Mouse (Mus musculus): Measurements from ENCODE around the gene Hpcal1. TPM values are rescaled to one million over a fixed set of nuclear protein-coding genes. Genes with fewer than 3 reads are reported as not detected.
A peak's percentile ranks its signal among the peaks of the same experiment; 100 is the strongest.

The Hpcal1 gene
- polyA plus RNA-seq, 1 experiment from 2014 or later: 20.7 TPM

- Histone ChIP-seq H3K4me1 (replicated peaks) (peaks cover 18% of the 10 kb centered on the region), H3K4me3 (peak overlapping the region; percentile 89), H3K27ac (peak overlapping the region; percentile 70), H3K4me2 (peak overlapping the region; percentile 98), H3K36me3 (no peaks in the 10 kb centered on the region), H3K9ac (peak overlapping the region; percentile 72; the same call in 1 of the 2 replicates), H3K9me3 (replicated peaks) (no peaks in the 10 kb centered on the region), H3K27me3 (0 out of 2 replicates have a peak, but pooled peaks cover 7% of the 10 kb centered on the region)
- ATAC-seq (replicated peaks; ENCODE audit: insufficient number of reproducible peaks, insufficient read depth, low FRiP score, low read depth): peak; percentile 76
- WGBS: 14% methylated on average over 20 of the region's 20 CpGs
Observed at GRCm38 (mm10) chr12:17689931-17690563, 609 bp upstream of the Hpcal1 start.

- Histone ChIP-seq H3K36me3 (no peaks in the 10 kb centered on the region), H3K27ac (peak overlapping the region; percentile 25; the same call in 1 of the 2 replicates), H3K4me2 (peak overlapping the region; percentile 98), H3K9me3 (replicated peaks) (no peaks in the 10 kb centered on the region), H3K9ac (peak overlapping the region; percentile 72), H3K4me3 (peak overlapping the region; percentile 89), H3K4me1 (replicated peaks) (peaks cover 18% of the 10 kb centered on the region), H3K27me3 (0 out of 2 replicates have a peak, but pooled peaks cover 7% of the 10 kb centered on the region)
- under 1% methylated on average over 30 of the region's 30 CpGs for WGBS
- 0 out of 2 replicates have a peak, but pooled peaks have one; percentile 3 for ATAC-seq (replicated peaks; ENCODE audit: insufficient number of reproducible peaks, insufficient read depth, low FRiP score, low read depth)
Observed at GRCm38 (mm10) chr12:17691320-17691876, 742 bp downstream of the Hpcal1 start.

- H3K4me3 ChIP-seq: peak overlapping the region; percentile 89
- no peak for ATAC-seq (replicated peaks; ENCODE audit: insufficient number of reproducible peaks, insufficient read depth, low FRiP score, low read depth)
- H3K27me3 ChIP-seq: 0 out of 2 replicates have a peak, but pooled peaks cover 7% of the 10 kb centered on the region
- H3K36me3 ChIP-seq: no peaks in the 10 kb centered on the region
- H3K4me2 ChIP-seq: peak overlapping the region; percentile 98
- peaks cover 18% of the 10 kb centered on the region for H3K4me1 ChIP-seq (replicated peaks)
- peak overlapping the region; percentile 72 for H3K9ac ChIP-seq
- H3K9me3 ChIP-seq (replicated peaks): no peaks in the 10 kb centered on the region
- H3K27ac ChIP-seq: peak overlapping the region; percentile 25; the same call in 1 of the 2 replicates
- WGBS: 1% methylated on average over 23 of the region's 23 CpGs
Observed at GRCm38 (mm10) chr12:17691891-17692321, 1.2 kb downstream of the Hpcal1 start.

- ATAC-seq (replicated peaks; ENCODE audit: insufficient number of reproducible peaks, insufficient read depth, low FRiP score, low read depth): no peak
- no peaks in the 10 kb centered on the region for H3K36me3 ChIP-seq
- no peaks in the 10 kb centered on the region for H3K9me3 ChIP-seq (replicated peaks)
- peak overlapping the region; percentile 72 for H3K9ac ChIP-seq
- H3K4me1 ChIP-seq (replicated peaks): peaks cover 18% of the 10 kb centered on the region
- 53% methylated on average over 5 of the region's 5 CpGs for WGBS
- H3K27ac ChIP-seq: no peak overlapping the region
- H3K27me3 ChIP-seq: 0 out of 2 replicates have a peak, but pooled peaks cover 7% of the 10 kb centered on the region
- H3K4me3 ChIP-seq: peak overlapping the region; percentile 89
- peak overlapping the region; percentile 98 for H3K4me2 ChIP-seq
Observed at GRCm38 (mm10) chr12:17692356-17692755, 1.7 kb downstream of the Hpcal1 start.

- H3K4me3 ChIP-seq: no peak overlapping the region
- H3K4me2 ChIP-seq: no peak overlapping the region
- WGBS: 79% methylated on average over 4 of the region's 4 CpGs
- 0 out of 2 replicates have a peak, but pooled peaks cover 7% of the 10 kb centered on the region for H3K27me3 ChIP-seq
- peaks cover 18% of the 10 kb centered on the region for H3K4me1 ChIP-seq (replicated peaks)
- no peak for ATAC-seq (replicated peaks; ENCODE audit: insufficient number of reproducible peaks, insufficient read depth, low FRiP score, low read depth)
- no peak overlapping the region for H3K9ac ChIP-seq
- no peak overlapping the region for H3K27ac ChIP-seq
- no peaks in the 10 kb centered on the region for H3K36me3 ChIP-seq
- H3K9me3 ChIP-seq (replicated peaks): no peaks in the 10 kb centered on the region
Observed at GRCm38 (mm10) chr12:17692953-17693352, 2.3 kb downstream of the Hpcal1 start.

GRCm38 (mm10) chr12:17694589-17695115 lies 4.0 kb downstream of the Hpcal1 start:
- WGBS: 64% methylated on average over 1 of the region's 1 CpGs
- no peaks in the 10 kb centered on the region for H3K9me3 ChIP-seq (replicated peaks)
- no peak overlapping the region for H3K4me2 ChIP-seq
- H3K4me1 ChIP-seq (replicated peaks): peaks cover 21% of the 10 kb centered on the region
- ATAC-seq (replicated peaks; ENCODE audit: insufficient number of reproducible peaks, insufficient read depth, low FRiP score, low read depth): no peak
- H3K4me3 ChIP-seq: no peak overlapping the region
- H3K9ac ChIP-seq: no peak overlapping the region
- H3K27ac ChIP-seq: no peak overlapping the region
- no peaks in the 10 kb centered on the region for H3K36me3 ChIP-seq
- 0 out of 2 replicates have a peak, but pooled peaks cover 3% of the 10 kb centered on the region for H3K27me3 ChIP-seq

- no peak overlapping the region for H3K4me3 ChIP-seq
- 76% methylated on average over 7 of the region's 7 CpGs for WGBS
- peaks cover 17% of the 10 kb centered on the region for H3K4me1 ChIP-seq (replicated peaks)
- no peaks in the 10 kb centered on the region for H3K36me3 ChIP-seq
- H3K4me2 ChIP-seq: no peak overlapping the region
- H3K27me3 ChIP-seq: 0 out of 2 replicates have a peak, but pooled peaks cover 3% of the 10 kb centered on the region
- H3K27ac ChIP-seq: no peak overlapping the region
- no peak overlapping the region for H3K9ac ChIP-seq
- no peak for ATAC-seq (replicated peaks; ENCODE audit: insufficient number of reproducible peaks, insufficient read depth, low FRiP score, low read depth)
- H3K9me3 ChIP-seq (replicated peaks): no peaks in the 10 kb centered on the region
Observed at GRCm38 (mm10) chr12:17696395-17696794, 5.7 kb downstream of the Hpcal1 start.

GRCm38 (mm10) chr12:17698934-17699333 lies 8.3 kb downstream of the Hpcal1 start:
- H3K4me1 ChIP-seq (replicated peaks): peaks cover 16% of the 10 kb centered on the region

GRCm38 (mm10) chr12:17699480-17699879 lies 8.8 kb downstream of the Hpcal1 start:
- H3K27me3 ChIP-seq: no peaks in the 10 kb centered on the region
- H3K4me1 ChIP-seq (replicated peaks): peaks cover 16% of the 10 kb centered on the region
- H3K4me3 ChIP-seq: no peak overlapping the region
- no peak overlapping the region for H3K9ac ChIP-seq
- ATAC-seq (replicated peaks; ENCODE audit: insufficient number of reproducible peaks, insufficient read depth, low FRiP score, low read depth): no peak
- WGBS: 69% methylated on average over 1 of the region's 1 CpGs
- no peak overlapping the region for H3K4me2 ChIP-seq
- no peak overlapping the region for H3K27ac ChIP-seq
- no peaks in the 10 kb centered on the region for H3K36me3 ChIP-seq
- H3K9me3 ChIP-seq (replicated peaks): no peaks in the 10 kb centered on the region

More at GRCm38 (mm10) chr12:17698934-17699333, 8.3 kb downstream of the Hpcal1 start:
- 69% methylated on average over 4 of the region's 4 CpGs for WGBS
- Histone ChIP-seq H3K9me3 (replicated peaks) (no peaks in the 10 kb centered on the region), H3K4me2 (no peak overlapping the region), H3K27ac (no peak overlapping the region), H3K27me3 (no peaks in the 10 kb centered on the region), H3K9ac (no peak overlapping the region), H3K36me3 (no peaks in the 10 kb centered on the region), H3K4me3 (no peak overlapping the region)
- ATAC-seq (replicated peaks; ENCODE audit: insufficient number of reproducible peaks, insufficient read depth, low FRiP score, low read depth): no peak

- H3K27me3 ChIP-seq: no peaks in the 10 kb centered on the region
- 70% methylated on average over 5 of the region's 5 CpGs for WGBS
- H3K4me3 ChIP-seq: no peak overlapping the region
- no peaks in the 10 kb centered on the region for H3K36me3 ChIP-seq
- H3K9me3 ChIP-seq (replicated peaks): no peaks in the 10 kb centered on the region
- H3K9ac ChIP-seq: no peak overlapping the region
- H3K4me2 ChIP-seq: no peak overlapping the region
- H3K4me1 ChIP-seq (replicated peaks): peaks cover 14% of the 10 kb centered on the region; the same call in 1 of the 2 replicates
- H3K27ac ChIP-seq: no peak overlapping the region
- ATAC-seq (replicated peaks; ENCODE audit: insufficient number of reproducible peaks, insufficient read depth, low FRiP score, low read depth): no peak
Observed at GRCm38 (mm10) chr12:17701131-17701720, 10.6 kb downstream of the Hpcal1 start.

GRCm38 (mm10) chr12:17701795-17702194 lies 11.1 kb downstream of the Hpcal1 start:
- Histone ChIP-seq H3K9ac (no peak overlapping the region), H3K4me1 (replicated peaks) (peaks cover 14% of the 10 kb centered on the region; the same call in 1 of the 2 replicates), H3K4me2 (no peak overlapping the region), H3K9me3 (replicated peaks) (no peaks in the 10 kb centered on the region), H3K27me3 (no peaks in the 10 kb centered on the region), H3K27ac (0 out of 2 replicates have a peak overlapping the region, but pooled peaks have one; percentile 10), H3K4me3 (no peak overlapping the region), H3K36me3 (no peaks in the 10 kb centered on the region)
- no peak for ATAC-seq (replicated peaks; ENCODE audit: insufficient number of reproducible peaks, insufficient read depth, low FRiP score, low read depth)
- WGBS: 69% methylated on average over 2 of the region's 2 CpGs
